Mouse (Mus musculus): ENCODE measurements at regions not wholly inside any gene's neighbourhood (a gene's known extent, or its start where the extent isn't known, plus 50 kb on each side); places are given as distances from the start of the nearest gene placed in this dataset.

DNA sequence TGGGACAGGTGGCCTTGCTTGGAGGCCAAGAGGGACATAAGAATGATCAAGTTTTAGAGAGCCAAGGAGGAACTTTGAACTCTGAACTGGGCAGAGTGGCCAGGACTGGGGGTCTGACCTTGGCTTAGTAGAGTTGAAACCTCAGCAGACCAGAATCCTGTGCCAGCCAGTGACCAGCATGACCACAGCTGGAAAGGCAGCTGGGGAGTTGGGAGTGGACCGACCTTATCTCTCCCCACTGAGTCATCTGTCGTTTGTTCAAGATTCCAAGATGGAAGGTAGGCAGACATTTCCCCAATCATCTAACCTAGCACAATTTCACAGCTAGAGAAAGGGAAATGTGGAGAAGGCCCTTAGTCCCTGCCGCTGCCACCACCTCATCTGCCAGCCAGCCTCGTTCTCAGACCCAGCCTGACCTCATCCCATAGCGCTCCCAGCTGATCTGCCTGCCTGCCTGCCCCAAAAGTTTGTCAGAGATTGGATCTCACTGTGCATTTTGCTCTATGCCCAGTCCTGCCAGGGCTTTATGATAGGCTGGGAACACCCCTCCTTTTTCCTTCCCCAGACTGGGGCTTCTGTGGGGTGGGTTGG lies 53.1 kb upstream of the Btrc start:
- intact Hi-C loops (cut with DNase I) = loop anchor here (2.0 kb wide), 1 partner anchor 56 kb away; no protein-coding TSS in a partner anchor

DNA sequence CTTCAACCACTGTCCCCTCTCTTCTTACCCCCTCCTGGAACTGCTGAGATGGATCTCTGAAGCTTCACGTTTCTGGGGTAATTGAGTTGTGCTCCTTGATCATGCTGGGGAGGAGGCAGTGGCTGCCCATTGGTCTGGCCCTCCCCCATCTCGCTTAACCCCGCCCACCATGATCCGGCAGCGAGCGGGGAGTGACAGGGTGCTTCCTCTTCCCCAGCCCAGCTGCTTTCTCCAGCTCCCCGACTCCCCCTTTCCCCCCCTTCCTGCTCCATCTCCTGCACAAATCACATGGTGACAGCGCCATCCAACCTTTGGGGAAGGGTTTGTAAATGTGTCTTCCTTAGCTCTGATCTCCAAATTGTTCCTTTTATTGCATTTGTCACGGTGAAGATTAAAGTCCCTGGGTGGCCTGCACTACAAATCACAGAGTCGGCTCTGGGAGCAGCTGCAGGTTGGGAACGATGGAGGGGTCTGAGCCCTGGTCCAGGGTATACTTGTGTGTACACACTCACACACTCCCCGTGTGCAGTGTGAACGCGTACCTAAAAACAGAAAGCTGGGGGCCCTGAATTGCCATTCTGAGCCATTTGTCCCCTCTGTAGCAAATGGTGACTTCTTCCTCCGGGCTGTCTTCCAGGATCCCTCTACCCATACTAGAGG lies 52.5 kb upstream of the Btrc start:
- no peak for TF ChIP-seq CTCF (IDR thresholded peaks at IDR 0.05)
- DNase-seq = peak; percentile 91
- Histone ChIP-seq H3K4me3 (peak overlapping the region; percentile 69), H3K27ac (peak overlapping the region; percentile 88)
- intact Hi-C loops (cut with DNase I) = loop anchor here (2.0 kb wide), 1 partner anchor 56 kb away; no protein-coding TSS in a partner anchor

More for the DNA sequence above, 53.1 kb upstream of the Btrc start:
- peak overlapping the region; percentile 69 for H3K4me3 ChIP-seq
- no peak for TF ChIP-seq CTCF (IDR thresholded peaks at IDR 0.05)
- peak; percentile 62 for DNase-seq
- peak overlapping the region; percentile 88 for H3K27ac ChIP-seq

DNA sequence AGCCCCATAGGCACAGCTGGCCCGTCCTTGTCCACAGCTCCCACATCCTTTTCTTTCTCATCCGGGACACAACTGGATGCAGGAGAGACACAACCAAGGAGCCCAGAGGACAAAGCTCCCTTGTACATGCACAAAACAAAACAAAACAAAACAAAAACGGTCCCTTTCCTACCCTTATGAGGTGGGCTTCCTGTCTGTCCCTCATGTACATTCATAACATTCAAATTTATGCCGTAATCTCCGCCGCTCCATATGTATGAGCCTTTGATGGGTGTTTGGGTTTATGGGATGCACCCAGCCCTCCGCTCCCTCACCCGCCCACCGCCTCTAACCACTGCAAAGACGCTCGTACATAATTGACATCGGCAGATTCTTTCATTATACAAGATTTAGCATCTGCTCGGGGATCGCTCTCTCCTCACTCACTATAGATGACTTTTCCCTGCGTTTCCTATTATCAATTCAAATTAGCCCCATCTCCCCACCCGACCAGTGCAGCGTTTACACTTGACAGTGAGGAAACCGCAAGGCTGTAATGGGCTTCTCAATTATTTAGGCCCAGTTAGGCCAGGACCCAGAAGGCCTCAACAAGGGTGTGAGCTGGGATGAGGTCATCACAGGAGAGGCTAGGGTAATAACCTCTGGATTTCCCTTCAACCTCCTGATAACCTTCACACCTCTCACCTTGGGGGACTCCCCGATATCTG lies 51.5 kb upstream of the Btrc start:
- intact Hi-C loops (cut with DNase I) = loop anchor here (2.0 kb wide), 1 partner anchor 55 kb away; no protein-coding TSS in a partner anchor
- H3K27ac ChIP-seq = peak overlapping the region; percentile 88
- no peak overlapping the region for H3K4me3 ChIP-seq
- no peak for TF ChIP-seq CTCF (IDR thresholded peaks at IDR 0.05)
- no peak for DNase-seq

DNA sequence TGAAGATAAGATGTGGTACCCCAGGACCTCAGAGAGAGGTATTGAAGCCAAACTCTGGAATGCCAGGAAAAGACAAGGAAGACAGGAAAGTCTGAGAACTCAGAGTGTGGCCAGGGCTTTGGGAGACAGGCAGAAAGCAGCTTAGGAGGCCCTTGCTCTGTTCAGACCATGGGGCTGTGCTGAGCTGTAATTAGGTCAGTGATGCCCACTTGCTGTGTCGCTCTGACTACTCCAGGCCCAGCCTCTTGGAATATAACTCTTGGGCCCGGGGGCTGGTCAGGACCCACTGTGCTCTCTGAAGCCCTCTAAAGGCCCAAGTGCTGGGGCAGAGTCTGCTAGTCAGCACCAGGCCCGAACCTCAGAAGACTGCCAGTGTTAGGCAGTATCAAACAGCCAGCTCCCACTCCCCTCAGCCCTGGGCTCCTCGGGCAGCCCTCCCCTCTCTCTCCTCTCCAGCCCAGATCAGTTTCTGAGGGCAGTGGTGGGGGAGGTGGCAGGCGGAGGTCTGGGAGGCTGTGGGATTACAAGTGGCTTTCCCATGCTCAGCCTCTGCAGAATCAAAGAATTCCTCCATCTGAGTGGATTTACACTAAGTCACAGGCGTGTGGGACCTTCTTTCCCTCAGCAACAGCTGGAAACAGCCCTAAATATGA lies 50.7 kb upstream of the Btrc start:
- intact Hi-C loops (cut with DNase I) = no loop called here
- H3K4me3 ChIP-seq = no peak overlapping the region
- H3K27ac ChIP-seq = peak overlapping the region; percentile 74
- TF ChIP-seq CTCF (IDR thresholded peaks at IDR 0.05) = no peak
- no peak for DNase-seq
